Mouse (Mus musculus) embryonic facial prominence, embryonic 13.5 days (tissue): ENCODE results near the gene Hnrnpul2. TPM values are rescaled to one million over a fixed set of nuclear protein-coding genes. Genes with fewer than 3 reads are reported as not detected.

ENCODE experiments used
- ATAC-seq: fragments of 200-750 bp; cut with Nextera tagmentation; 2 replicates; pipeline ENCODE4 v1.8.0; 2017; ENCODE audit warnings: low read depth; ENCODE audit not compliant: insufficient number of reproducible peaks, insufficient read depth, low FRiP score, low TSS enrichment
- H3K27ac ChIP-seq: fragments of 300-500 bp; sonication (generic); 2 replicates; pipeline ENCODE4 v1.5.1; 2015; ENCODE audit warnings: moderate library complexity, mild to moderate bottlenecking, inconsistent platforms
- H3K27me3 ChIP-seq: fragments of 300-500 bp; sonication (generic); 2 replicates; pipeline ENCODE4 v1.6.1; 2015; ENCODE audit warnings: mild to moderate bottlenecking, inconsistent platforms
- H3K36me3 ChIP-seq: fragments of 300-500 bp; sonication (generic); 2 replicates; pipeline ENCODE4 v1.6.1; 2015; ENCODE audit warnings: mild to moderate bottlenecking, inconsistent platforms
- H3K4me1 ChIP-seq: fragments of 300-500 bp; sonication (generic); 2 replicates; pipeline ENCODE4 v1.6.1; 2015; ENCODE audit warnings: inconsistent platforms
- H3K4me2 ChIP-seq: fragments of 300-500 bp; sonication (generic); 2 replicates; pipeline ENCODE4 v1.6.1; 2015; ENCODE audit warnings: moderate library complexity, mild to moderate bottlenecking, inconsistent platforms
- H3K4me3 ChIP-seq: fragments of 300-500 bp; sonication (generic); 2 replicates; pipeline ENCODE4 v1.5.1; 2015; ENCODE audit warnings: mild to moderate bottlenecking, inconsistent platforms
- H3K9ac ChIP-seq: fragments of 300-500 bp; sonication (generic); 2 replicates; pipeline ENCODE4 v1.6.1; 2015; ENCODE audit warnings: mild to moderate bottlenecking, inconsistent platforms
- H3K9me3 ChIP-seq: fragments of 300-500 bp; sonication (generic); 2 replicates; pipeline ENCODE4 v1.6.1; 2016; ENCODE audit warnings: inconsistent platforms
- WGBS: fragments of 180-500 bp; shearing (Covaris S2); methylation state at CpG from one replicate; pipeline ENCODE4 v1.1.7; 2015; ENCODE audit warnings: mixed read lengths; 5-methylcytosine and 5-hydroxymethylcytosine counted together
- polyA plus RNA-seq: library from polyadenylated mRNA; unstranded; fragments of >200 nt; fragmentation: Nextera tagmentation; extraction: Ambion mirVana; gene quantifications from 2 replicates; pipeline ENCODE4 v1.2.1, GENCODE M21; 2015

The Hnrnpul2 gene
- polyA plus RNA-seq, 1 experiment from 2014 or later: 7.6 TPM

GRCm38 (mm10) chr19:8839908-8840791 is 20.3 kb downstream of the Hnrnpul2 start:
- H3K4me2 ChIP-seq: peak overlapping the region; percentile 79
- H3K9ac ChIP-seq: peak overlapping the region; percentile 73
- peaks cover 31% of the 10 kb centered on the region for H3K4me1 ChIP-seq
- H3K27me3 ChIP-seq: no peaks in the 10 kb centered on the region
- H3K9me3 ChIP-seq: no peaks in the 10 kb centered on the region
- peak overlapping the region; percentile 48 for H3K4me3 ChIP-seq
- peaks cover 26% of the 10 kb centered on the region for H3K36me3 ChIP-seq
- ATAC-seq: no peak
- H3K27ac ChIP-seq: no peak overlapping the region
- 22% methylated on average over 29 of the region's 29 CpGs for WGBS

GRCm38 (mm10) chr19:8841012-8841411 is 21.2 kb downstream of the Hnrnpul2 start:
- Histone ChIP-seq H3K4me1 (peaks cover 31% of the 10 kb centered on the region), H3K9me3 (no peaks in the 10 kb centered on the region), H3K9ac (peak overlapping the region; percentile 73), H3K4me3 (peak overlapping the region; percentile 48), H3K27ac (no peak overlapping the region), H3K4me2 (peak overlapping the region; percentile 79), H3K36me3 (peaks cover 24% of the 10 kb centered on the region), H3K27me3 (no peaks in the 10 kb centered on the region)
- no peak for ATAC-seq
- WGBS: 94% methylated on average over 7 of the region's 7 CpGs

GRCm38 (mm10) chr19:8842961-8843360 is 23.2 kb downstream of the Hnrnpul2 start:
- H3K4me1 ChIP-seq: peaks cover 31% of the 10 kb centered on the region
- H3K4me2 ChIP-seq: no peak overlapping the region
- no peak for ATAC-seq
- peaks cover 40% of the 10 kb centered on the region for H3K36me3 ChIP-seq
- 85% methylated on average over 6 of the region's 6 CpGs for WGBS
- H3K9ac ChIP-seq: no peak overlapping the region
- no peaks in the 10 kb centered on the region for H3K27me3 ChIP-seq
- no peak overlapping the region for H3K4me3 ChIP-seq
- H3K9me3 ChIP-seq: no peaks in the 10 kb centered on the region
- H3K27ac ChIP-seq: no peak overlapping the region

- no peaks in the 10 kb centered on the region for H3K27me3 ChIP-seq
- H3K9me3 ChIP-seq: no peaks in the 10 kb centered on the region
- H3K4me3 ChIP-seq: no peak overlapping the region
- H3K9ac ChIP-seq: peak overlapping the region; percentile 16; the same call in 1 of the 2 replicates
- 64% methylated on average over 5 of the region's 5 CpGs for WGBS
- peaks cover 45% of the 10 kb centered on the region for H3K36me3 ChIP-seq
- H3K4me1 ChIP-seq: peaks cover 16% of the 10 kb centered on the region
- ATAC-seq: no peak
- H3K27ac ChIP-seq: no peak overlapping the region
- no peak overlapping the region for H3K4me2 ChIP-seq
These were observed 24.7 kb downstream of the Hnrnpul2 start for GRCm38 (mm10) chr19:8844371-8845129.

- Histone ChIP-seq H3K36me3 (peaks cover 33% of the 10 kb centered on the region), H3K4me1 (peaks cover 10% of the 10 kb centered on the region), H3K9ac (no peak overlapping the region), H3K9me3 (no peaks in the 10 kb centered on the region), H3K4me3 (no peak overlapping the region), H3K27ac (no peak overlapping the region), H3K27me3 (no peaks in the 10 kb centered on the region), H3K4me2 (no peak overlapping the region)
- ATAC-seq: no peak
- WGBS: 57% methylated on average over 5 of the region's 5 CpGs
These were observed 28.5 kb downstream of the Hnrnpul2 start for GRCm38 (mm10) chr19:8848356-8848755.

GRCm38 (mm10) chr19:8850402-8850901 is 30.6 kb downstream of the Hnrnpul2 start, which contains the start of gene Lrrn4cl:
Gene Lrrn4cl (plus strand): TSS chr19:8850768.
- WGBS: 6% methylated on average over 7 of the region's 7 CpGs
- Histone ChIP-seq H3K27me3 (no peaks in the 10 kb centered on the region), H3K4me3 (no peak within 1 kb of the TSS), H3K9me3 (no peaks in the 10 kb centered on the region), H3K27ac (peak within 1 kb of the TSS; percentile 72), H3K4me1 (peaks cover 10% of the 10 kb centered on the region), H3K9ac (peak within 1 kb of the TSS; percentile 49; the same call in 1 of the 2 replicates), H3K4me2 (peak within 1 kb of the TSS; percentile 27), H3K36me3 (peaks cover 31% of the 10 kb centered on the region)
- 0 out of 2 replicates have a peak, but pooled peaks have one; percentile 17 for ATAC-seq

GRCm38 (mm10) chr19:8851639-8852038 is 31.8 kb downstream of the Hnrnpul2 start:
- no peak overlapping the region for H3K4me2 ChIP-seq
- no peak overlapping the region for H3K4me3 ChIP-seq
- no peak overlapping the region for H3K9ac ChIP-seq
- H3K27me3 ChIP-seq: no peaks in the 10 kb centered on the region
- ATAC-seq: no peak
- WGBS: 54% methylated on average over 7 of the region's 7 CpGs
- no peaks in the 10 kb centered on the region for H3K9me3 ChIP-seq
- no peak overlapping the region for H3K27ac ChIP-seq
- peaks cover 19% of the 10 kb centered on the region for H3K36me3 ChIP-seq
- peaks cover 10% of the 10 kb centered on the region for H3K4me1 ChIP-seq

GRCm38 (mm10) chr19:8852236-8852928 is 32.6 kb downstream of the Hnrnpul2 start:
- H3K4me3 ChIP-seq: no peak overlapping the region
- H3K27me3 ChIP-seq: no peaks in the 10 kb centered on the region
- no peaks in the 10 kb centered on the region for H3K9me3 ChIP-seq
- peaks cover 10% of the 10 kb centered on the region for H3K4me1 ChIP-seq
- WGBS: 59% methylated on average over 10 of the region's 10 CpGs
- H3K27ac ChIP-seq: no peak overlapping the region
- H3K4me2 ChIP-seq: no peak overlapping the region
- H3K9ac ChIP-seq: no peak overlapping the region
- peaks cover 12% of the 10 kb centered on the region for H3K36me3 ChIP-seq
- ATAC-seq: no peak

- ATAC-seq: no peak
- Histone ChIP-seq H3K27me3 (no peaks in the 10 kb centered on the region), H3K27ac (no peak overlapping the region), H3K9ac (no peak overlapping the region), H3K4me3 (no peak overlapping the region), H3K36me3 (peaks cover 6% of the 10 kb centered on the region; the same call in 1 of the 2 replicates), H3K4me1 (peaks cover 10% of the 10 kb centered on the region), H3K4me2 (no peak overlapping the region), H3K9me3 (no peaks in the 10 kb centered on the region)
- WGBS: 86% methylated on average over 3 of the region's 3 CpGs
These were observed 33.3 kb downstream of the Hnrnpul2 start for GRCm38 (mm10) chr19:8853117-8853516.

- H3K4me2 ChIP-seq: no peak overlapping the region
- H3K4me3 ChIP-seq: no peak overlapping the region
- H3K9me3 ChIP-seq: no peaks in the 10 kb centered on the region
- no peaks in the 10 kb centered on the region for H3K4me1 ChIP-seq
- no peak for ATAC-seq
- no peaks in the 10 kb centered on the region for H3K27me3 ChIP-seq
- H3K27ac ChIP-seq: no peak overlapping the region
- 44% methylated on average over 4 of the region's 4 CpGs for WGBS
- no peak overlapping the region for H3K9ac ChIP-seq
- no peaks in the 10 kb centered on the region for H3K36me3 ChIP-seq
These were observed 37.9 kb downstream of the Hnrnpul2 start for GRCm38 (mm10) chr19:8857689-8858088.

- no peak overlapping the region for H3K27ac ChIP-seq
- no peaks in the 10 kb centered on the region for H3K27me3 ChIP-seq
- H3K4me1 ChIP-seq: no peaks in the 10 kb centered on the region
- H3K4me2 ChIP-seq: no peak overlapping the region
- no peak overlapping the region for H3K4me3 ChIP-seq
- no peaks in the 10 kb centered on the region for H3K36me3 ChIP-seq
- H3K9me3 ChIP-seq: no peaks in the 10 kb centered on the region
- 30% methylated on average over 1 of the region's 1 CpGs for WGBS
- no peak overlapping the region for H3K9ac ChIP-seq
- ATAC-seq: no peak
These were observed 39.2 kb downstream of the Hnrnpul2 start for GRCm38 (mm10) chr19:8859018-8859417.
